Mouse (Mus musculus) R1 (cell line): ENCODE data around the gene Dynlt1b.
A peak's percentile ranks its signal among the peaks of the same experiment; 100 is the strongest.
"Not testable (repeated sequence)": the region's sequence is repeated elsewhere in the genome, so short reads cannot be mapped to it uniquely, and the experiment has no call there.

Experiments used
- DNase-seq: peaks from one replicate; pipeline ENCODE4 v3.0.0-alpha.2; 2018; ENCODE audit warnings: low read depth, low spot score

The Dynlt1b gene

GRCm38 (mm10) chr17:6429945-6430344 is at the start of gene Dynlt1b:
Gene Dynlt1b, plus strand, starts transcription at chr17:6430112.
- DNase-seq, result peak; percentile 100

- not testable (repeated sequence) for DNase-seq
These were observed 49.6 kb upstream of the Dynlt1b start for GRCm38 (mm10) chr17:6380182-6380841.

GRCm38 (mm10) chr17:6381071-6381682 is 48.7 kb upstream of the Dynlt1b start:
- not testable (repeated sequence) for DNase-seq

- not testable (repeated sequence) for DNase-seq
These were observed 43.0 kb upstream of the Dynlt1b start for GRCm38 (mm10) chr17:6386927-6387326.

GRCm38 (mm10) chr17:6387380-6387911 is 42.5 kb upstream of the Dynlt1b start:
- not testable (repeated sequence) for DNase-seq

- DNase-seq, result not testable (repeated sequence)
These were observed 40.4 kb upstream of the Dynlt1b start for GRCm38 (mm10) chr17:6389463-6389862.

GRCm38 (mm10) chr17:6390731-6391130 is 39.2 kb upstream of the Dynlt1b start:
- DNase-seq, result not testable (repeated sequence)

GRCm38 (mm10) chr17:6391736-6392135 is 38.2 kb upstream of the Dynlt1b start:
- DNase-seq, result not testable (repeated sequence)

GRCm38 (mm10) chr17:6392473-6393340 is 37.2 kb upstream of the Dynlt1b start:
- DNase-seq, result not testable (repeated sequence)

- DNase-seq, result not testable (repeated sequence)
These were observed 31.8 kb upstream of the Dynlt1b start for GRCm38 (mm10) chr17:6398079-6398478.

GRCm38 (mm10) chr17:6398816-6399215 is 31.1 kb upstream of the Dynlt1b start:
- DNase-seq, result not testable (repeated sequence)

- DNase-seq, result peak; percentile 54
These were observed 30.4 kb upstream of the Dynlt1b start for GRCm38 (mm10) chr17:6399281-6400096.

- not testable (repeated sequence) for DNase-seq
These were observed 29.8 kb upstream of the Dynlt1b start for GRCm38 (mm10) chr17:6400097-6400489.

- not testable (repeated sequence) for DNase-seq
These were observed 25.4 kb upstream of the Dynlt1b start for GRCm38 (mm10) chr17:6404493-6404892.

GRCm38 (mm10) chr17:6406972-6407371 is 22.9 kb upstream of the Dynlt1b start:
- DNase-seq, result not testable (repeated sequence)

- peak; percentile 43 for DNase-seq
These were observed 19.1 kb upstream of the Dynlt1b start for GRCm38 (mm10) chr17:6410713-6411213.

- not testable (repeated sequence) for DNase-seq
These were observed 12.8 kb upstream of the Dynlt1b start for GRCm38 (mm10) chr17:6417118-6417517.

GRCm38 (mm10) chr17:6420557-6420956 is 9.4 kb upstream of the Dynlt1b start:
- not testable (repeated sequence) for DNase-seq

GRCm38 (mm10) chr17:6421547-6422326 is 8.2 kb upstream of the Dynlt1b start:
- DNase-seq, result peak; percentile 94

- peak; percentile 49 for DNase-seq
These were observed 7.5 kb upstream of the Dynlt1b start for GRCm38 (mm10) chr17:6422370-6422769.
